Mouse (Mus musculus) heart, adult 2 months (tissue): Measurements from ENCODE around the gene Gm20388.

Source experiments
- CTCF ChIP-seq: fragments of 200-600 bp; IDR thresholded peaks from 2 replicates; pipeline ENCODE4 v1.8.1; 2022; ENCODE audit warnings: antibody characterized with exemption, mild to moderate bottlenecking, moderate library complexity
- EP300 ChIP-seq: fragments of 200-500 bp; IDR thresholded peaks from 2 replicates; pipeline ENCODE4 v1.6.1; 2011; ENCODE audit warnings: low read depth, low read length, control low read depth; ENCODE audit not compliant: insufficient read depth
- POLR2A ChIP-seq: fragments of 200-500 bp; IDR thresholded peaks from 2 replicates; pipeline ENCODE4 v1.6.1; 2011; ENCODE audit warnings: mild to moderate bottlenecking, low read depth, low read length, control low read depth; ENCODE audit not compliant: insufficient read depth

- TF ChIP-seq CTCF = peak; percentile 69
- no peak for TF ChIP-seq POLR2A
- no peak for TF ChIP-seq EP300
Observed at GRCm38 (mm10) chr8:120364093-120364725, 453.6 kb downstream of the Gm20388 start.
